Mouse (Mus musculus) effector memory CD4-positive, alpha-beta T cell, adult 7 months (primary cell): ENCODE data around the gene A730049H05Rik. TPM values are rescaled to one million over a fixed set of nuclear protein-coding genes. Genes with fewer than 3 reads are reported as not detected.

Experiments used
- polyA plus RNA-seq: library from polyadenylated mRNA; unstranded; fragments of 100-300 nt; shearing (Covaris generic); gene quantifications from one replicate; pipeline ENCODE4 v1.2.1, GENCODE M21; 2017

Gene A730049H05Rik
- polyA plus RNA-seq, result 0.24 TPM

DNA sequence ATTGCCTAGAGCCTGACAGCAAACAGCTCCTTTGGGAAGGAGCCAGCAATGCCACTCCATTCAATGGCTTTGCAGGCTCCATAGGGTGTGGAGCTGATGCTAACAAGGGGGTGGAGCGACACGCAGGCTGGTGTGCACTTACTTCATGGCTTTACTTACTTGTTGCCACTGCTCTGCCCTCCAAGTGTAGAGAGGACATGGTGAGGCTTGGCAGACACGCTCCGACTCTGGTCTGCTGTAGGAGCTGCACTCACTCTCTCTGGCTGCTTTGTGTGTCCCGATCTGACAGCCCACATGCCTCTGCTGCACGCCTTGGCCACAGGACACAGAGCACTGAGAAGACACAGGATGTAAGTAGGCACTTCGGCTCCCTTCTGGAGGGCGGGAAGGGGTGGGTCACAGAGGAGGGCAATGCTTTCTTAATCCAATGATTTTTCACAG is at the start of gene A730049H05Rik:
Gene A730049H05Rik, plus strand, starts transcription at position 168 of the 441 bp plus-strand sequence.

DNA sequence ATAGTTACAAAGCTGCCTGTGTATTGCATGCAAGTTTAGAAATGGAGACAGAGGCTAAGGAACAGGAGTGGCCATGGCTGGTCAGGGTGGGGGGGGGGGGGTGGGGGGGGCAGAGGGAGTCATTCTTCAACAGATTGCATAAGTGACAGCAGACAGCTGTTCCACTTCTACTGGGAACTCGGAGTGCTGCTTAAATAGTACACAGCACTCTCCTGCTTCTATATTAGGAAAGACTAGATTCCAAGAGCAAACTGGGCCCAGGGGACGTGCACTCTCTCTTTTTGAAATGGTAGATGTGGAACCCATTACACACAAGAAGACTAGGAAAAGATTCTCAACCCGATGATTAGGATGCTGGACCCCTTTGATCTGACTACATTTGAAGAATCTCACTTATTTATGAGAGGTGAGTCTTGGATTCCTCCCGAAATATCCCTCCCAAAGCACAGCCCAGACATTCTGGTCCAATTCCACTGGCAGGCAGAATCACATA is 52.9 kb downstream of the A730049H05Rik start, which contains the start of gene Gm15737:
Gene Gm15737, plus strand, starts transcription at position 269 of the 493 bp plus-strand sequence.

Other genes with a start within 250 kb of the A730049H05Rik start
- gene Prickle2, start 110.3 kb upstream of the A730049H05Rik start, polyA plus RNA-seq, result 0.43 TPM
- gene Gm15737, start 52.9 kb downstream of the A730049H05Rik start, polyA plus RNA-seq, result not detected
- gene Adamts9, start 127.0 kb downstream of the A730049H05Rik start, polyA plus RNA-seq, result 0.55 TPM